Mouse (Mus musculus): Measurements from ENCODE around the gene Hcfc1r1. TPM values are rescaled to one million over a fixed set of nuclear protein-coding genes. Genes with fewer than 3 reads are reported as not detected.

The Hcfc1r1 gene
- polyA plus RNA-seq, 1 experiment from 2014 or later: 45.5 TPM

DNA sequence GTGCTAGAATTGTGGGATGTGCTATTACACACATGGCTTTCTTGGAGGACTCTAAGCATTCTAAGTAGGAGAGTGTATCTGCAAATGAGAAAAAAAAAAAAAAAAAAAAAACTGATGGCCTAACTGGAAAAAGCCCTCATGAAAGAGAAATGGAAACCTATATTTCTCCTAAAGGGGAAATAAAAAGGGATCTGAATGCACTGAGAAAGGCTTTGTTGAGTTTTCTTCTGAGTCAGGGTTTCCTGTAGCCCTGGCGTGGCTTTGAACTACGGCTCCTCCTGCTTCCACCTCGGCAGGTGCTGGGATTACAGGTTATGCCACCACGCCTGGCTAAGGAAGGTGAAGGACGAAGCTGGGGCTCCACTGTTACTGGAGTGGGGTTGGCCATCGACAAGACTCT is 19.4 kb upstream of the Hcfc1r1 start:
- WGBS: 60% methylated on average over 6 of the region's 6 CpGs
- ATAC-seq (ENCODE audit: insufficient number of reproducible peaks, low FRiP score, low TSS enrichment, low read depth): no peak
- no peak for DNase-seq (ENCODE audit: low spot score)

DNA sequence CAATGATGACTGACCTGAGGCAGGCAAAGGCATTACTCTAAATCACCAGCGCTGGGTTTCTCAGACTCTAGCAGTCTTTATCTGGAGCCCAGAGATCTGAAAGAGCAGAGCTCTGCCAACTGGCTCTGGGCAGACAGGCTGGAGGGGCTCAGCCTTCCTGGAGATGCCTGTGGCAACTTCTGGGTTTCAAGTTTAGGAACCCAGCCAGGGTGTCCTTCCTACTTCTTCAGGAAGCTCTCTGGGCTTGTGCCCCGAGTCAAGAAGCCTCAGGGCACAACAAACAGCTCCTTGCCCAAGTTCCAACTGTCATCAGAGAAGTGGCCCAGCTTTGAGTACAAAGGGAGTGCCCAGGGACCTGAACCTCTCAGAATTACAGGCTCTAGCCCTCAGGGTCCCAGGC is 19.0 kb upstream of the Hcfc1r1 start:
- Histone ChIP-seq H3K9me3 (ENCODE audit: control insufficient read depth, low read length) (no peaks in the 10 kb centered on the region), H3K27ac (replicated peaks; ENCODE audit: low read depth, low read length) (no peak overlapping the region), H3K4me3 (ENCODE audit: low read depth, low read length) (no peak overlapping the region), H3K4me1 (ENCODE audit: control insufficient read depth, insufficient read depth, low read length) (no peaks in the 10 kb centered on the region), H3K27me3 (ENCODE audit: control insufficient read depth, insufficient read depth, low read length) (no peaks in the 10 kb centered on the region; the same call in 1 of the 2 replicates), H3K9ac (ENCODE audit: low read length) (no peak overlapping the region), H3K4me2 (ENCODE audit: low read depth, severe bottlenecking) (no peak overlapping the region), H3K36me3 (ENCODE audit: control insufficient read depth, insufficient read depth, low read length) (no peaks in the 10 kb centered on the region)
- no peak for DNase-seq (ENCODE audit: low spot score)
- WGBS: 65% methylated on average over 2 of the region's 2 CpGs
- ATAC-seq (ENCODE audit: insufficient number of reproducible peaks, low FRiP score, low TSS enrichment, low read depth): no peak

More for the DNA sequence above, 19.4 kb upstream of the Hcfc1r1 start:
- no peaks in the 10 kb centered on the region for H3K27me3 ChIP-seq (ENCODE audit: control insufficient read depth, insufficient read depth, low read length)
- H3K9me3 ChIP-seq (ENCODE audit: control insufficient read depth, low read length): no peaks in the 10 kb centered on the region
- H3K4me3 ChIP-seq (ENCODE audit: low read depth, low read length): no peak overlapping the region
- H3K9ac ChIP-seq (ENCODE audit: low read length): no peak overlapping the region
- H3K36me3 ChIP-seq (ENCODE audit: control insufficient read depth, insufficient read depth, low read length): no peaks in the 10 kb centered on the region
- no peak overlapping the region for H3K27ac ChIP-seq (replicated peaks; ENCODE audit: low read depth, low read length)
- H3K4me2 ChIP-seq (ENCODE audit: low read depth, severe bottlenecking): no peak overlapping the region
- H3K4me1 ChIP-seq (ENCODE audit: control insufficient read depth, insufficient read depth, low read length): no peaks in the 10 kb centered on the region

DNA sequence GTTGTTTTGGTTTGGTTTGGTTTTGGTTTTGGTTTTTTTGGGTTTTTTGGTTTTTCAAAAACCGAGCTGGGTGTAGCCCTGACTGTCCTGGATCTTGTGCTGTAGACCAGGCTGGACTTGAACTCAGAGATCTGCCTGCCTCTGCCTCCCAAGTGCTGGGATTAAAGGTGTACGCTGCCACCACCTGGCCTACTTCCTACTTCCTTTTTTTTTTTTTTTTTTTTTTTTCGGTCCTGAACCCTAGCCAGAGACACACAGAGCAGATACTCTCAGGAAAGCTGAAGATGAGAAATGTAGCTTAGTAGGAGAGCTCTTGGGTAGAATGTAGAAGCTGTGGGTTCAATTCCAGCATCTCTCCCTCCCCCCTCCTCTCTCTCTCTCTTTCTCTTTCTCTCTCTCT is 14.9 kb upstream of the Hcfc1r1 start:
- no peak overlapping the region for H3K9ac ChIP-seq (ENCODE audit: low read length)
- H3K4me1 ChIP-seq (ENCODE audit: control insufficient read depth, insufficient read depth, low read length): no peaks in the 10 kb centered on the region
- H3K36me3 ChIP-seq (ENCODE audit: control insufficient read depth, insufficient read depth, low read length): no peaks in the 10 kb centered on the region
- no peak overlapping the region for H3K4me2 ChIP-seq (ENCODE audit: low read depth, severe bottlenecking)
- H3K27me3 ChIP-seq (ENCODE audit: control insufficient read depth, insufficient read depth, low read length): peaks cover 22% of the 10 kb centered on the region
- 79% methylated on average over 3 of the region's 3 CpGs for WGBS
- no peak overlapping the region for H3K4me3 ChIP-seq (ENCODE audit: low read depth, low read length)
- ATAC-seq (ENCODE audit: insufficient number of reproducible peaks, low FRiP score, low TSS enrichment, low read depth) (no peak), DNase-seq (ENCODE audit: low spot score) (no peak)
- no peaks in the 10 kb centered on the region for H3K9me3 ChIP-seq (ENCODE audit: control insufficient read depth, low read length)
- no peak overlapping the region for H3K27ac ChIP-seq (replicated peaks; ENCODE audit: low read depth, low read length)

DNA sequence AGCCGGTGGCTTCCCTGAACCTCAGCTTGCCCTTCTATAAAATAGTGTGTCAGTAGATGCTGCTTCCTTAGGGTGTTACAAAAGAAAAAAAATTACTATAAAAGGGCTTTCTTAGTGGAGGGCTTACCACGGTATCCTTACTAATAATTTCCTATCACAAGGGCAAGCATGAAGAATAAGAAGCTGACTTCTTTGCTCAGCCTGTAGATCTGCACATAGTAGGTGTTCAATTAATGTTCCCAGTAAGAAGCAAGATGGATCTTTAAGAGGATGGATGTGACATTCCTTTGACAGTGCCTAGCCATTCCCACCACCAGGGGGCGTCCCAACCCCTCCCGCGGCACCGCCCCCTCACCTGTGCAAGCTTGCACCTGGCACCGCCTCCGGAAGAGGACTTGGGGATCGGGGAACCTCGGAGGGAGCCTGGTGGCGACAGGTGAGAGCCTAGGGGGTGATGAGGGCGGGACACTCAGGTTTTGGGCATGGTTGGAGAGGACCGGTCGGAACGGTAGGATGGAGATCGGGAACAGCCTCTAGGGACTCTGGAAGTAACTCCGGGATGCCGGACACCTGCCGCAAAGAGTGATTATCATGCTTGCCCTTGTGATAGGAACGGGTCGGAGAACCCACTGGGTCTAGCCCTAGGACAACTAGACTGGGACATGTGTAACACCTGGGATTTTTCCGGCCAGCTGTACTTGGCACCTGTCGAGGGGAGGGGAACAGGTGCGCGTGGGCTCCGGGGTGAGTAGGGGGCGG is 13.1 kb upstream of the Hcfc1r1 start, which contains the start of gene Bicdl2:
TSS of gene Bicdl2 (plus strand) at position 390 of the 759 bp plus-strand sequence.
- H3K27me3 ChIP-seq (ENCODE audit: control insufficient read depth, insufficient read depth, low read length): peaks cover 22% of the 10 kb centered on the region
- DNase-seq (ENCODE audit: low spot score): peak; percentile 67
- H3K27ac ChIP-seq (replicated peaks; ENCODE audit: low read depth, low read length): no peak within 1 kb of the TSS
- H3K4me3 ChIP-seq (ENCODE audit: low read depth, low read length): no peak within 1 kb of the TSS
- no peak within 1 kb of the TSS for H3K9ac ChIP-seq (ENCODE audit: low read length)
- H3K36me3 ChIP-seq (ENCODE audit: control insufficient read depth, insufficient read depth, low read length): no peaks in the 10 kb centered on the region
- H3K4me2 ChIP-seq (ENCODE audit: low read depth, severe bottlenecking): no peak within 1 kb of the TSS
- no peak for ATAC-seq (ENCODE audit: insufficient number of reproducible peaks, low FRiP score, low TSS enrichment, low read depth)
- WGBS: 6% methylated on average over 27 of the region's 27 CpGs
- H3K9me3 ChIP-seq (ENCODE audit: control insufficient read depth, low read length): no peaks in the 10 kb centered on the region
- no peaks in the 10 kb centered on the region for H3K4me1 ChIP-seq (ENCODE audit: control insufficient read depth, insufficient read depth, low read length)

DNA sequence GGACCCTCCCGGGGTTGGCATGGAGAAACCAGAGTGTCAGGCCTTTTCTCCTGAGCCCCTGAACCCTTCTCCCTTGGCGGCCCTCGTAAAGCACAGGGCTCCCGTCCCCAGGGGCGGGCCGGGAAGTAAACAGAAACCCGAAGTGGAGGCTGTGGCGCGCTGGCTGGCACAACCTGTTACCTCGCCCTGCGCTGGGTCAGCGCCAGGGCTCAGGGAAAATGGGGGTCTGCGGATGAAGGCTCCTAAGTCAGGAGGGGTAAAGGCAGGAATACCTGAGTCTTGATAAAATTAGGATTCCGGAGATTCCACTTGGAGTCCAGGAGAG is 12.6 kb upstream of the Hcfc1r1 start:
- no peak for ATAC-seq (ENCODE audit: insufficient number of reproducible peaks, low FRiP score, low TSS enrichment, low read depth)

DNA sequence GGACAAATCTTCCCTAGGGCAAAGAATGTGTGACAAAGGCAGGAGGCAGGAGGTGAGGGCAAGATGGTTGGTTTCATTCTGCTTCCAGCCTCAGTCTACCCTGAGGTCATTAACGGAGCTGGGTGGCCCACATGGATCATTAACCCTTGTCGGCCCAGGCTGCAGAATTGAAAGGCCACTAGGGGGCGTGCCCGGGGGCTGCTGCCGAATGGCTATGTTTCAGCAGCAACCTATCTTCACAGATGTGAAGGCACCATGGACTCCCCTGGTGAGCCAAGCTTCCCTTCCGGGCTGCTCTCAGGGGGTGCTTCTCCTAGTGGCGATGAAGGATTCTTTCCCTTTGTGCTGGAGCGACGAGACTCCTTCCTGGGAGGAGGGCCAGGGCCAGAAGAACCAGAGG is 11.9 kb upstream of the Hcfc1r1 start:
- Histone ChIP-seq H3K36me3 (ENCODE audit: control insufficient read depth, insufficient read depth, low read length) (peaks cover under 1% of the 10 kb centered on the region; the same call in 1 of the 2 replicates), H3K4me2 (ENCODE audit: low read depth, severe bottlenecking) (no peak overlapping the region), H3K27ac (replicated peaks; ENCODE audit: low read depth, low read length) (no peak overlapping the region), H3K27me3 (ENCODE audit: control insufficient read depth, insufficient read depth, low read length) (peaks cover 22% of the 10 kb centered on the region), H3K4me1 (ENCODE audit: control insufficient read depth, insufficient read depth, low read length) (no peaks in the 10 kb centered on the region), H3K9me3 (ENCODE audit: control insufficient read depth, low read length) (no peaks in the 10 kb centered on the region), H3K9ac (ENCODE audit: low read length) (no peak overlapping the region), H3K4me3 (ENCODE audit: low read depth, low read length) (no peak overlapping the region)
- peak; percentile 47 for DNase-seq (ENCODE audit: low spot score)
- no peak for ATAC-seq (ENCODE audit: insufficient number of reproducible peaks, low FRiP score, low TSS enrichment, low read depth)
- WGBS: 4% methylated on average over 9 of the region's 9 CpGs

More for the DNA sequence above, 12.6 kb upstream of the Hcfc1r1 start:
- Histone ChIP-seq H3K9ac (ENCODE audit: low read length) (no peak overlapping the region), H3K27ac (replicated peaks; ENCODE audit: low read depth, low read length) (no peak overlapping the region), H3K4me2 (ENCODE audit: low read depth, severe bottlenecking) (no peak overlapping the region), H3K27me3 (ENCODE audit: control insufficient read depth, insufficient read depth, low read length) (peaks cover 22% of the 10 kb centered on the region), H3K36me3 (ENCODE audit: control insufficient read depth, insufficient read depth, low read length) (no peaks in the 10 kb centered on the region), H3K4me3 (ENCODE audit: low read depth, low read length) (no peak overlapping the region), H3K4me1 (ENCODE audit: control insufficient read depth, insufficient read depth, low read length) (no peaks in the 10 kb centered on the region), H3K9me3 (ENCODE audit: control insufficient read depth, low read length) (no peaks in the 10 kb centered on the region)
- DNase-seq (ENCODE audit: low spot score): no peak
- WGBS: 4% methylated on average over 14 of the region's 14 CpGs

DNA sequence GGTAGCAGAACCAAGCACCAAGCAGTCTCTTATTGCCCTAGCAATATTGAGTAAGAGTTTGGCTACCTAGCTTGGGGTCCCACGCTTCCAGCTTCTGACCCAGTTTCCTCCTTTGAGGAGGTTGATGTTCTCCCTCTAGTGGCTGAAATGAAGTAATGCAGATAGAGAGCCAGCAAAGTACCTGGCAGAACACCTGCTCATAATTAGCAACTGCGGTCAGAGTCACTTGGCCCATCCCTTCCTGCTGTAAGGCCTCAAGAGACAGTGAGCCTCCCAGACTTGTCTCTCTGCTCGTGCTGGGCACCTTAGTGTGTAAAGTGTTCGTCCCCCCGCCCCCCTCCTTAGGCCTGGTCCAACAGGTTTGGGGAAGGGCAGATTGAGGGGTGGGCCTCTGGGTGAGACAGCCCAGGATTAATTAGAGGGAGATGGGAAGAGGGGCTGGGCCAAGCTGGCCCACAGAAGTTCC is 8.8 kb upstream of the Hcfc1r1 start:
- H3K27me3 ChIP-seq (ENCODE audit: control insufficient read depth, insufficient read depth, low read length): peaks cover 22% of the 10 kb centered on the region
- no peak overlapping the region for H3K4me2 ChIP-seq (ENCODE audit: low read depth, severe bottlenecking)
- no peak overlapping the region for H3K9ac ChIP-seq (ENCODE audit: low read length)
- H3K4me3 ChIP-seq (ENCODE audit: low read depth, low read length): no peak overlapping the region
- H3K4me1 ChIP-seq (ENCODE audit: control insufficient read depth, insufficient read depth, low read length): no peaks in the 10 kb centered on the region
- 12% methylated on average over 5 of the region's 5 CpGs for WGBS
- H3K9me3 ChIP-seq (ENCODE audit: control insufficient read depth, low read length): no peaks in the 10 kb centered on the region
- ATAC-seq (ENCODE audit: insufficient number of reproducible peaks, low FRiP score, low TSS enrichment, low read depth) (peak; percentile 45; the same call in 1 of the 2 replicates), DNase-seq (ENCODE audit: low spot score) (peak; percentile 61)
- no peak overlapping the region for H3K27ac ChIP-seq (replicated peaks; ENCODE audit: low read depth, low read length)
- H3K36me3 ChIP-seq (ENCODE audit: control insufficient read depth, insufficient read depth, low read length): peaks cover 8% of the 10 kb centered on the region

DNA sequence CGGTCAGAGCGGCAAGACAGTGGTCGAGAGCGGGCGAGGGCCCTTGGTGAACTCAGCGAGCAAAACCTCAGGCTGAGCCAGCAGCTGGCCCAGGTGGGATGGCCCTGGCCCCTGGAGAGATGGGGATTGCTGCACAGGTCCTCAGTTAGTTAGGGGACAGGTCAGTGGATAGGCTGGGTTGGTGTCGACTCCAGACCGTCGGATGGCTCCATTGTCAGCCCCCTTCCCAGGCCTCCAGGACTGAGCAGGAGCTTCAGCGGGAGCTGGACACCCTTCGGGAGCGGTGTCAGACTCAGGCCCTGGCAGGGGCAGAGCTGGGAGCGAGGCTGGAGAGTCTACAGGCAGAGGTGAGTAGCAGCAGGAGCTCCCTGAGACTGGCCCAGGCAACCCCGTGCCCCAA is 7.9 kb upstream of the Hcfc1r1 start:
- Histone ChIP-seq H3K36me3 (ENCODE audit: control insufficient read depth, insufficient read depth, low read length) (peaks cover 10% of the 10 kb centered on the region), H3K27ac (replicated peaks; ENCODE audit: low read depth, low read length) (no peak overlapping the region), H3K4me3 (ENCODE audit: low read depth, low read length) (no peak overlapping the region), H3K4me1 (ENCODE audit: control insufficient read depth, insufficient read depth, low read length) (no peaks in the 10 kb centered on the region), H3K27me3 (ENCODE audit: control insufficient read depth, insufficient read depth, low read length) (peaks cover 17% of the 10 kb centered on the region), H3K9ac (ENCODE audit: low read length) (no peak overlapping the region), H3K9me3 (ENCODE audit: control insufficient read depth, low read length) (no peaks in the 10 kb centered on the region), H3K4me2 (ENCODE audit: low read depth, severe bottlenecking) (no peak overlapping the region)
- WGBS: 77% methylated on average over 14 of the region's 14 CpGs
- DNase-seq (ENCODE audit: low spot score) (peak; percentile 23), ATAC-seq (ENCODE audit: insufficient number of reproducible peaks, low FRiP score, low TSS enrichment, low read depth) (no peak)

Measured in limb, embryonic 11.5 days (tissue).